Mouse (Mus musculus) embryonic facial prominence, embryonic 12.5 days (tissue): Measurements from ENCODE around the gene Kcna10. TPM values are rescaled to one million over a fixed set of nuclear protein-coding genes. Genes with fewer than 3 reads are reported as not detected.

Source experiments
- ATAC-seq: fragments of 200-750 bp; cut with Nextera tagmentation; 2 replicates; pipeline ENCODE4 v1.8.0; 2017; ENCODE audit not compliant: insufficient number of reproducible peaks, insufficient read depth, low FRiP score, low TSS enrichment
- H3K27ac ChIP-seq: fragments of 300-500 bp; sonication (generic); 2 replicates; pipeline ENCODE4 v1.5.1; 2016; ENCODE audit warnings: mild to moderate bottlenecking
- H3K27me3 ChIP-seq: fragments of 300-500 bp; sonication (generic); 2 replicates; pipeline ENCODE4 v1.6.1; 2016; ENCODE audit warnings: mild to moderate bottlenecking, moderate library complexity
- H3K36me3 ChIP-seq: fragments of 300-500 bp; sonication (generic); 2 replicates; pipeline ENCODE4 v1.6.1; 2016; ENCODE audit warnings: mild to moderate bottlenecking
- H3K4me1 ChIP-seq: fragments of 300-500 bp; sonication (generic); 2 replicates; pipeline ENCODE4 v1.6.1; 2016
- H3K4me2 ChIP-seq: fragments of 300-500 bp; sonication (generic); replicated peaks from 2 replicates; pipeline ENCODE4 v1.6.1; 2016; ENCODE audit warnings: mild to moderate bottlenecking, moderate library complexity
- H3K4me3 ChIP-seq: fragments of 300-500 bp; sonication (generic); 2 replicates; pipeline ENCODE4 v1.5.1; 2016; ENCODE audit warnings: mild to moderate bottlenecking
- H3K9ac ChIP-seq: fragments of 300-500 bp; sonication (generic); 2 replicates; pipeline ENCODE4 v1.6.1; 2016; ENCODE audit warnings: mild to moderate bottlenecking, moderate library complexity
- H3K9me3 ChIP-seq: fragments of 300-500 bp; sonication (generic); 2 replicates; pipeline ENCODE4 v1.6.1; 2016; ENCODE audit warnings: mild to moderate bottlenecking, moderate library complexity
- WGBS: fragments of 180-500 bp; shearing (Covaris S2); methylation state at CpG from one replicate; pipeline ENCODE4 v1.1.7; 2016; 5-methylcytosine and 5-hydroxymethylcytosine counted together
- polyA plus RNA-seq: library from polyadenylated mRNA; unstranded; fragments of >200 nt; fragmentation: Nextera tagmentation; extraction: Ambion mirVana; gene quantifications from 2 replicates; pipeline ENCODE4 v1.2.1, GENCODE M21; 2016

The Kcna10 gene
- polyA plus RNA-seq, 1 experiment from 2014 or later: not detected

GRCm38 (mm10) chr3:107171964-107172363, 10.9 kb upstream of the Kcna10 start:
- no peak for ATAC-seq
- Histone ChIP-seq H3K27me3 (no peaks in the 10 kb centered on the region), H3K27ac (no peak overlapping the region), H3K4me3 (no peak overlapping the region), H3K4me2 (no peak overlapping the region), H3K4me1 (no peaks in the 10 kb centered on the region), H3K9ac (no peak overlapping the region), H3K36me3 (no peaks in the 10 kb centered on the region), H3K9me3 (no peaks in the 10 kb centered on the region)
- 71% methylated on average over 3 of the region's 3 CpGs for WGBS

- H3K9ac ChIP-seq: no peak overlapping the region
- H3K4me1 ChIP-seq: no peaks in the 10 kb centered on the region
- no peaks in the 10 kb centered on the region for H3K27me3 ChIP-seq
- no peaks in the 10 kb centered on the region for H3K9me3 ChIP-seq
- no peak overlapping the region for H3K4me3 ChIP-seq
- no peak overlapping the region for H3K27ac ChIP-seq
- no peak for ATAC-seq
- H3K36me3 ChIP-seq: no peaks in the 10 kb centered on the region
- H3K4me2 ChIP-seq: no peak overlapping the region
- WGBS: 79% methylated on average over 1 of the region's 1 CpGs
Measured at GRCm38 (mm10) chr3:107172556-107172955, 10.3 kb upstream of the Kcna10 start.

- Histone ChIP-seq H3K27me3 (no peaks in the 10 kb centered on the region), H3K27ac (no peak overlapping the region), H3K4me2 (no peak overlapping the region), H3K4me1 (no peaks in the 10 kb centered on the region), H3K9me3 (no peaks in the 10 kb centered on the region), H3K4me3 (no peak overlapping the region), H3K9ac (no peak overlapping the region), H3K36me3 (no peaks in the 10 kb centered on the region)
- WGBS: 75% methylated on average over 4 of the region's 4 CpGs
- no peak for ATAC-seq
Measured at GRCm38 (mm10) chr3:107175486-107175885, 7.4 kb upstream of the Kcna10 start.

- no peak overlapping the region for H3K9ac ChIP-seq
- no peak overlapping the region for H3K4me3 ChIP-seq
- WGBS: 73% methylated on average over 9 of the region's 9 CpGs
- no peaks in the 10 kb centered on the region for H3K4me1 ChIP-seq
- no peak for ATAC-seq
- no peak overlapping the region for H3K4me2 ChIP-seq
- no peaks in the 10 kb centered on the region for H3K27me3 ChIP-seq
- H3K27ac ChIP-seq: no peak overlapping the region
- no peaks in the 10 kb centered on the region for H3K36me3 ChIP-seq
- H3K9me3 ChIP-seq: no peaks in the 10 kb centered on the region
Measured at GRCm38 (mm10) chr3:107176501-107176900, 6.4 kb upstream of the Kcna10 start.

DNA sequence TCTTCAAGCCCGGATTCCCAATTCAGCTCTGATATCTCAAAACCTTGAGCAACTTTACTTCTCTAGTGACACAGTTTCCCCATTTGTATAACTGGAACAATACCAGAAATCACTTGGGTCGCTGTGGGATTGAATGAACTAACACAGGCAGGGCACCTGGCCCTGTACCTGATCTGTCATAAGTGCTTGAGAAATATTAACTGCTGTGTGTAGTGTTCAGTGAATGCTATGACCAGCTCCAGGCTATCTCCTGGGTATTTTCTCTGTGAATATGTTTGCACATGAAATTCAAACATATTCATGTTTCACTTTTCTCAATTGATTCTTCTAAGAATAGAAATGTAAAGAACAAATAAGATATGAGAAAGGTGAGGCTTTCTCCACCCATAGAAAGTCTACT, 2.0 kb upstream of the Kcna10 start:
- no peaks in the 10 kb centered on the region for H3K27me3 ChIP-seq
- H3K4me1 ChIP-seq: no peaks in the 10 kb centered on the region
- 71% methylated on average over 2 of the region's 2 CpGs for WGBS
- no peak overlapping the region for H3K9ac ChIP-seq
- H3K9me3 ChIP-seq: no peaks in the 10 kb centered on the region
- no peak overlapping the region for H3K27ac ChIP-seq
- H3K36me3 ChIP-seq: no peaks in the 10 kb centered on the region
- no peak overlapping the region for H3K4me2 ChIP-seq
- H3K4me3 ChIP-seq: no peak overlapping the region
- no peak for ATAC-seq

DNA sequence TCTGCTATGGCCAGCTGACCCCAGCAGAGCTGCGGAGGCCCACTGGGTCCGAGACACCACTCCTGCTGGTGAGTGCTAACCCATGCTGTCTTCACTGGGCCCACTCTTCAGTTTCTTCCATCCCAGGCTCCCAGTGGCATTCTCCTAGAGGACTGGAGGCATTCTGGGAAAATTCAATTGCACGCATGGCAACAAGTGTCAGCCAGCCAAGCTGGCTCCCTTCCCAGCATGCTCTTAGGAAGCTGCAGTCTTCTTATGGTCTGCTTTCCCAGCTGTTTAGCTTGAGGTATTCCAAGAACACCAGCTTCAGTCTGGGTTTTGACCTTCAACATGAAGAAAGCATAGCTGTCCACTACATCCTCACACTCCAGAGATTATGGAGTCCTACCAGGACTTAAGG, 322 bp downstream of the Kcna10 start:
- H3K27me3 ChIP-seq: no peaks in the 10 kb centered on the region
- H3K9ac ChIP-seq: no peak overlapping the region
- no peaks in the 10 kb centered on the region for H3K4me1 ChIP-seq
- H3K4me2 ChIP-seq: no peak overlapping the region
- H3K9me3 ChIP-seq: no peaks in the 10 kb centered on the region
- H3K36me3 ChIP-seq: no peaks in the 10 kb centered on the region
- no peak overlapping the region for H3K27ac ChIP-seq
- no peak for ATAC-seq
- WGBS: 86% methylated on average over 3 of the region's 3 CpGs
- no peak overlapping the region for H3K4me3 ChIP-seq

DNA sequence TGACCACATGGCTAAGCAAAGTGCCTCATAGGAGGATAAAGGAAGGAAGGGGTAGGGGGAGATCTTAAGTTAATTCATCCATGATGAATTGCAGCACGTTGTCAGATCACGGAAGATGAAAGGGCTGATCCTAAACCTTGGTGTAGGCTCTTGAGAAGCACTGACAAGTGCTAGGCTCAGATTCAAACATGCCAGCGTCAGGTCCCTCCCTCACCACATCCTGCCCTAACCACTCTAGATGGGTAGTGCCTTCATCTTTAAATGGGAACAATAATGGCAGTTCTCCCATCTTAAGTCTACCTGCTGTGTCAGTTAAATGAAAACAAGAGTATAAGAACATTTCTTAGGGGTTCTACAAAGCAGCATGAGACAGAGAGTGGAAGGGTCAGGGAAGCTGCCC, 2.7 kb downstream of the Kcna10 start:
- Histone ChIP-seq H3K4me3 (no peak overlapping the region), H3K4me1 (no peaks in the 10 kb centered on the region), H3K9ac (no peak overlapping the region), H3K27ac (no peak overlapping the region), H3K9me3 (no peaks in the 10 kb centered on the region), H3K4me2 (no peak overlapping the region), H3K36me3 (no peaks in the 10 kb centered on the region), H3K27me3 (no peaks in the 10 kb centered on the region)
- ATAC-seq: no peak
- 77% methylated on average over 3 of the region's 3 CpGs for WGBS

- Histone ChIP-seq H3K27ac (no peak overlapping the region), H3K36me3 (no peaks in the 10 kb centered on the region), H3K27me3 (no peaks in the 10 kb centered on the region), H3K4me2 (no peak overlapping the region), H3K4me3 (no peak overlapping the region), H3K4me1 (no peaks in the 10 kb centered on the region), H3K9me3 (no peaks in the 10 kb centered on the region), H3K9ac (no peak overlapping the region)
- 76% methylated on average over 4 of the region's 4 CpGs for WGBS
- no peak for ATAC-seq
Measured at GRCm38 (mm10) chr3:107187022-107187421, 4.2 kb downstream of the Kcna10 start.

DNA sequence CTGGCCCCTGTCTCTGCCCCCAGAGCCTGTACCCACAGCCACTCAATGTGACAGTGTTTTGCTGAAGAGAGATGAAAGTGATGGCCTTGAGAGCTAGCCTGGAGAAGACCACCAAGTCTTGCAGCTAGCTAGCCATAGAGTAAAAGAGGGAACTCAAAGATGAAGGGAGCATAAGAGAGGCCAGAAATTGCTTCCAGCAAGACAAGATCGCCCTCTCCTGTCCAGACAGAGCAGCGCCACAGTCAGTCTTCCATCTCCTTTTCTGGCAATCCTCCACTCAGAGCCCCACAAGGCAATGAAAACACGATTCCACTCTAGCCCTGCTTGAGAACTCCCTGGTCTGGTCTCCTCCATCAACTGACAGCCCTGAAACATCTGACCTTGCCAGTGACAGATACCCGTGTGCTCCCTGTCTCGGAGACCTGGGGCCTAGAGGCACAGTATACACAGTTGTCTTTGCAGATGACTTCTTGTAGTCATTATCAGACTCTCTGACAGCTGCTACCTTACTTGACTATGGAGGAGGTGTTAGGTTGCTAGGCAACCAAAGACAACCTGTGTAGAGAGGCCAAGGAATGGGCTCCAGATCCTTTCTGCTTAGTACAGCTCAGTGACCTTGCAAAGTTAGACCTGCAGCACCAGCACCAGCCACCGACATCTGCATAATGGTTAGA, 5.5 kb downstream of the Kcna10 start:
- H3K9me3 ChIP-seq: no peaks in the 10 kb centered on the region
- no peak overlapping the region for H3K27ac ChIP-seq
- H3K36me3 ChIP-seq: no peaks in the 10 kb centered on the region
- no peaks in the 10 kb centered on the region for H3K27me3 ChIP-seq
- 43% methylated on average over 6 of the region's 6 CpGs for WGBS
- ATAC-seq: no peak
- H3K4me3 ChIP-seq: no peak overlapping the region
- no peak overlapping the region for H3K9ac ChIP-seq
- no peaks in the 10 kb centered on the region for H3K4me1 ChIP-seq
- H3K4me2 ChIP-seq: no peak overlapping the region

DNA sequence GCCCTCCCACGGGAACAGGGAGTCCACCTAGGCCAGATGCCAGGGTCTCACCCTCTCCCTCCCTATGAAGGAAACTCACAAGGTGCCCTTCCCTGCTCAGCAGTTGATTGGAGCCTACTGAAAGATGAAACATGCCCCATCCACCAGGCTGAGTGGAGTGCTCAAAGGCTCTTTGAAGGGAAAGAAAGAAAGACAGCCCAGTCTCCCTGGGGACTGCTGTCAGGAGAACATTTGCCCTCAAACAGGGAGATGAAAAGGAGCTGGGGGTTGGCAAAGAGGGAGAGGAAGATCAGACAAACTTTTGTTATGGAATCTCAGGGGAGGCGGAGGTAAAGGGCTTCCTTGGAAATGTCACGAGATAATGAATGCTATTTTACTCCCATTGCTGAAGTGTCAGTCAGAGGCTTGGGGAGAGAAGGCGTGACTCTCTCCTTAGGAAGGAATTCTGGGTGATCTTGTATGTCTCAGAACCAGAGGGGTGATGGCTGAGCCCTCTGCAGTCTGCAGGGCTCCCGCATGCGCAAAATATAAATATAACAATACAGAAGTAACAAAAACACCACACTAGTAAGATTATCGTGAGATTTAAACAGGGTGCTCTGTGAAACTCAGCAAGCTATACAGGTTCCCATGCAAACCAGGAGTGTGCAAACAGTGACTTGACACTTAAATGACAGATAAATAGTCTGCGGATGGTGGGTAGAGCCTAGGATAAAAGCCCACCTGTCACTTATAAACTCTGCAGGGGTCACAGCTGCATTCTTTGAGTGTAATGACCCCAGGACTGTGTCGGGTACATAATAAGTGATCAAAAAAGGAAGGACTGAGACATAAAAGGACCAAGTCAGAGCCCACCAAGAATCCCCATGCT, 18.7 kb downstream of the Kcna10 start:
- Histone ChIP-seq H3K27me3 (no peaks in the 10 kb centered on the region), H3K36me3 (no peaks in the 10 kb centered on the region), H3K4me3 (no peak overlapping the region), H3K27ac (no peak overlapping the region), H3K9ac (no peak overlapping the region), H3K9me3 (no peaks in the 10 kb centered on the region), H3K4me1 (no peaks in the 10 kb centered on the region), H3K4me2 (no peak overlapping the region)
- WGBS: 39% methylated on average over 9 of the region's 9 CpGs
- no peak for ATAC-seq

GRCm38 (mm10) chr3:107204413-107204812, 21.6 kb downstream of the Kcna10 start:
- WGBS: 86% methylated on average over 3 of the region's 3 CpGs
- H3K4me2 ChIP-seq: no peak overlapping the region
- H3K4me3 ChIP-seq: no peak overlapping the region
- no peaks in the 10 kb centered on the region for H3K36me3 ChIP-seq
- H3K9ac ChIP-seq: no peak overlapping the region
- no peaks in the 10 kb centered on the region for H3K9me3 ChIP-seq
- no peaks in the 10 kb centered on the region for H3K4me1 ChIP-seq
- H3K27me3 ChIP-seq: no peaks in the 10 kb centered on the region
- no peak for ATAC-seq
- H3K27ac ChIP-seq: no peak overlapping the region

DNA sequence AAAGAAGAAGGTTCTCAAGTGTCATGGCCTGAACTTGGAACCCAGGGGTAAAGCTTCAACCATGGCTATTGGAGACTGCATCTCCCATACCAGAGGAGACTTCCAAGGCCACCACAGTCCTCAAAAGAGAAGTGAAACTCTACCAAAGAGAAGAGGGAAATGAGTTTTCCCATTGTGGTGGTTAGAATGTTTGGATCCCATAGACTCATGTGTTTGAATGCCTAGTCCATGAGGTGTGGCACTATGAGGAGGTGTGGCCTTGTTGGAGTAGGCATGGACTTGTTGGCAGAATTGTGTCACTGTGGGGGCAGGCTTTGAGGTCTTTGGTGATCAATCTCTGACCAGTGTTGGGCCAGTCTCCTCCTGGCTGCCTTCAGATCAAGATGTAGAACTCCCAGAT, 22.3 kb downstream of the Kcna10 start:
- Histone ChIP-seq H3K27ac (no peak overlapping the region), H3K4me1 (no peaks in the 10 kb centered on the region), H3K27me3 (no peaks in the 10 kb centered on the region), H3K9me3 (no peaks in the 10 kb centered on the region), H3K36me3 (no peaks in the 10 kb centered on the region), H3K4me2 (no peak overlapping the region), H3K4me3 (no peak overlapping the region), H3K9ac (no peak overlapping the region)
- no peak for ATAC-seq
